Mouse (Mus musculus) lung, adult 2 months (tissue): ENCODE data around the gene Ndufs2.

Experiments used
- CTCF ChIP-seq: fragments of 200-500 bp; IDR thresholded peaks from 2 replicates; pipeline ENCODE4 v1.5.1; 2011; ENCODE audit warnings: mild to moderate bottlenecking, low read length, control low read depth; ENCODE audit not compliant: insufficient read depth
- POLR2A ChIP-seq: fragments of 200-500 bp; IDR thresholded peaks from 2 replicates; pipeline ENCODE4 v1.6.1; 2011; ENCODE audit warnings: low read depth, mild to moderate bottlenecking, control low read depth, low read length, borderline replicate concordance; ENCODE audit errors: extremely low read depth

- TF ChIP-seq CTCF, result no peak
- TF ChIP-seq POLR2A, result no peak
These were observed 60.4 kb downstream of the Ndufs2 start for GRCm38 (mm10) chr1:171190832-171191231.
